Mouse (Mus musculus): Measurements from ENCODE around the gene Acbd3. TPM values are rescaled to one million over a fixed set of nuclear protein-coding genes. Genes with fewer than 3 reads are reported as not detected.

Gene Acbd3
- polyA plus RNA-seq, 1 experiment from 2014 or later, result 28.0 TPM

- Histone ChIP-seq H3K27ac (ENCODE audit: low read depth, low read length) (peak overlapping the region; percentile 20; the same call in 1 of the 2 replicates), H3K36me3 (ENCODE audit: control insufficient read depth, insufficient read depth, low read length) (no peaks in the 10 kb centered on the region), H3K27me3 (ENCODE audit: control insufficient read depth, insufficient read depth, low read length) (no peaks in the 10 kb centered on the region), H3K9ac (ENCODE audit: low read depth, low read length) (no peak overlapping the region), H3K9me3 (ENCODE audit: control insufficient read depth, low read length) (no peaks in the 10 kb centered on the region), H3K4me2 (replicated peaks; ENCODE audit: low read depth, low read length) (no peak overlapping the region), H3K4me3 (ENCODE audit: low read length) (no peak overlapping the region), H3K4me1 (ENCODE audit: control insufficient read depth, insufficient read depth, low read length) (peaks cover 14% of the 10 kb centered on the region)
- no peak for ATAC-seq (ENCODE audit: low FRiP score, low TSS enrichment)
- WGBS, result 65% methylated on average over 6 of the region's 6 CpGs
Measured at GRCm38 (mm10) chr1:180775849-180776493, 50.1 kb downstream of the Acbd3 start.

DNA sequence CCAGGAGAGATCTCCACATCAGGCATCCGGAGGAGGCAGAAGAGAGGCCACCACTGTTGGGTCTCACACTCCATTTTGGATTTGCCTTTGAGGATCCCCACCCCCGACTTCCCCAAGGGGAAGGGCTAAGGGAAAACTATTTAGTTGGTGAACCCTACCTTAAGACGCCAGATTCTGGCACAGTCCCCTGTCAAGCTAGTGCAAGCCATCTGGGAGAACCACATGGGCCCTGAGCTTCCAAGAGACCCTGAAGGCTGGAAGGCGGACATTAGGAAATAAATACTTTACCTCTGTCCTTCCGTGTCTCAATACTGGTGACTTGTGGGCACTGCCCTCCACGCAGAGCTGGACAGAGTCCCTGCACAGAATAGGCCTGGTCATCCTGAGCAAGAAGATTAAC, 50.7 kb downstream of the Acbd3 start:
- H3K36me3 ChIP-seq (ENCODE audit: control insufficient read depth, insufficient read depth, low read length), result no peaks in the 10 kb centered on the region
- H3K4me1 ChIP-seq (ENCODE audit: control insufficient read depth, insufficient read depth, low read length), result peaks cover 14% of the 10 kb centered on the region
- H3K4me2 ChIP-seq (replicated peaks; ENCODE audit: low read depth, low read length), result no peak overlapping the region
- no peak overlapping the region for H3K4me3 ChIP-seq (ENCODE audit: low read length)
- no peaks in the 10 kb centered on the region for H3K9me3 ChIP-seq (ENCODE audit: control insufficient read depth, low read length)
- no peak overlapping the region for H3K9ac ChIP-seq (ENCODE audit: low read depth, low read length)
- no peak for ATAC-seq (ENCODE audit: low FRiP score, low TSS enrichment)
- no peaks in the 10 kb centered on the region for H3K27me3 ChIP-seq (ENCODE audit: control insufficient read depth, insufficient read depth, low read length)
- peak overlapping the region; percentile 20; the same call in 1 of the 2 replicates for H3K27ac ChIP-seq (ENCODE audit: low read depth, low read length)
- WGBS, result 77% methylated on average over 6 of the region's 6 CpGs

DNA sequence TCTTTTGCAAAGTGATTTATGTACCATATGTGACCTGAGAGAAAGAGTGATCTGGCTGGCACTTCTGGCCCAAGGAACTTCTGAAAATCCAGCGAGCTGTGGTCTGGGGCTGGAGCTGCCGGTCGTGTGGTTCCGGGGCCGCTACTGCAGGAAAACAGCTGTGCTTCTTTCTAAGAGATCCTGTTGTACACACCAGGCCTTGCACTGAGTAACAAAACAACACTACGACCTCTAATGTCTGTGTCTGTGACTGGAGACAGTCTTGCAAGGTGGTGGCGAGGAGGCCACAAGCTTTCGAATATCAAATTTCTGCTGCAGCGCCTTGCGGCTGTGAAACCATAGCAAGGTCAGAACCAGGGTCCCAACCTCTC, 51.4 kb downstream of the Acbd3 start:
- no peak for ATAC-seq (ENCODE audit: low FRiP score, low TSS enrichment)
- WGBS, result under 1% methylated on average over 10 of the region's 10 CpGs
- H3K36me3 ChIP-seq (ENCODE audit: control insufficient read depth, insufficient read depth, low read length), result no peaks in the 10 kb centered on the region

GRCm38 (mm10) chr1:180777660-180778402, 52.0 kb downstream of the Acbd3 start:
- Histone ChIP-seq H3K9me3 (ENCODE audit: control insufficient read depth, low read length) (no peaks in the 10 kb centered on the region), H3K4me2 (replicated peaks; ENCODE audit: low read depth, low read length) (peak overlapping the region; percentile 90), H3K27ac (ENCODE audit: low read depth, low read length) (peak overlapping the region; percentile 96), H3K27me3 (ENCODE audit: control insufficient read depth, insufficient read depth, low read length) (no peaks in the 10 kb centered on the region), H3K9ac (ENCODE audit: low read depth, low read length) (peak overlapping the region; percentile 70), H3K36me3 (ENCODE audit: control insufficient read depth, insufficient read depth, low read length) (no peaks in the 10 kb centered on the region), H3K4me1 (ENCODE audit: control insufficient read depth, insufficient read depth, low read length) (peaks cover 11% of the 10 kb centered on the region), H3K4me3 (ENCODE audit: low read length) (peak overlapping the region; percentile 56)
- WGBS, result under 1% methylated on average over 55 of the region's 56 CpGs
- ATAC-seq (ENCODE audit: low FRiP score, low TSS enrichment), result peak; percentile 87

More for the DNA sequence above, 51.4 kb downstream of the Acbd3 start:
- Histone ChIP-seq H3K27me3 (ENCODE audit: control insufficient read depth, insufficient read depth, low read length) (no peaks in the 10 kb centered on the region), H3K9me3 (ENCODE audit: control insufficient read depth, low read length) (no peaks in the 10 kb centered on the region), H3K4me3 (ENCODE audit: low read length) (peak overlapping the region; percentile 56), H3K27ac (ENCODE audit: low read depth, low read length) (peak overlapping the region; percentile 96), H3K4me1 (ENCODE audit: control insufficient read depth, insufficient read depth, low read length) (peaks cover 10% of the 10 kb centered on the region), H3K4me2 (replicated peaks; ENCODE audit: low read depth, low read length) (peak overlapping the region; percentile 90), H3K9ac (ENCODE audit: low read depth, low read length) (peak overlapping the region; percentile 70; the same call in 1 of the 2 replicates)

- Histone ChIP-seq H3K36me3 (ENCODE audit: control insufficient read depth, insufficient read depth, low read length) (no peaks in the 10 kb centered on the region), H3K4me2 (replicated peaks; ENCODE audit: low read depth, low read length) (peak overlapping the region; percentile 90), H3K27ac (ENCODE audit: low read depth, low read length) (peak overlapping the region; percentile 96), H3K4me1 (ENCODE audit: control insufficient read depth, insufficient read depth, low read length) (peaks cover 16% of the 10 kb centered on the region), H3K9ac (ENCODE audit: low read depth, low read length) (peak overlapping the region; percentile 70), H3K4me3 (ENCODE audit: low read length) (peak overlapping the region; percentile 56), H3K27me3 (ENCODE audit: control insufficient read depth, insufficient read depth, low read length) (no peaks in the 10 kb centered on the region), H3K9me3 (ENCODE audit: control insufficient read depth, low read length) (no peaks in the 10 kb centered on the region)
- WGBS, result under 1% methylated on average over 13 of the region's 13 CpGs
- peak; percentile 45; the same call in 1 of the 2 replicates for ATAC-seq (ENCODE audit: low FRiP score, low TSS enrichment)
Measured at GRCm38 (mm10) chr1:180778403-180778754, 52.5 kb downstream of the Acbd3 start.

GRCm38 (mm10) chr1:180778941-180779340, 53.1 kb downstream of the Acbd3 start:
- no peak overlapping the region for H3K27ac ChIP-seq (ENCODE audit: low read depth, low read length)
- H3K9ac ChIP-seq (ENCODE audit: low read depth, low read length), result no peak overlapping the region
- no peaks in the 10 kb centered on the region for H3K27me3 ChIP-seq (ENCODE audit: control insufficient read depth, insufficient read depth, low read length)
- H3K9me3 ChIP-seq (ENCODE audit: control insufficient read depth, low read length), result no peaks in the 10 kb centered on the region
- H3K36me3 ChIP-seq (ENCODE audit: control insufficient read depth, insufficient read depth, low read length), result no peaks in the 10 kb centered on the region
- ATAC-seq (ENCODE audit: low FRiP score, low TSS enrichment), result no peak
- peaks cover 22% of the 10 kb centered on the region for H3K4me1 ChIP-seq (ENCODE audit: control insufficient read depth, insufficient read depth, low read length)
- peak overlapping the region; percentile 90 for H3K4me2 ChIP-seq (replicated peaks; ENCODE audit: low read depth, low read length)
- 88% methylated on average over 10 of the region's 10 CpGs for WGBS
- no peak overlapping the region for H3K4me3 ChIP-seq (ENCODE audit: low read length)

DNA sequence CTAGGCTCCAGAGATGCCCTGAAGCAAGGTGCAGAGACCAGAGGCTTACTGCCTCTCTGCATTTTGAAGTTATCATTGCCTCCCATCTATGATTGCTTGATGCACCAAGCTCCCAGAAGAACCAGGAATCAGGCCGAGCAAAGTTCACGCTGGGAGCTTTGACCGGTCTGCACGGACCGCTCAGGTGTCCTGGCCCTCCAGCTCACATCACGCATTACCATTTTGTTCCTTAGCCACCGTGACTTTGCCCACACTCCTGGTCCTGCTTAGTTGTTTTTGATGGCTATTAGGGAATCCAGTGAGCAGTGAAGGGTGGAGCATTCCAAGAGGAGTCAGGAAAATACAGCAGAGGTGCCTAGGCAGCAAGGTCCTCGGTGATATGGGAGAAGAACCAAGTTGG, 54.4 kb downstream of the Acbd3 start:
- 82% methylated on average over 8 of the region's 8 CpGs for WGBS
- Histone ChIP-seq H3K27ac (ENCODE audit: low read depth, low read length) (no peak overlapping the region), H3K9ac (ENCODE audit: low read depth, low read length) (no peak overlapping the region), H3K4me2 (replicated peaks; ENCODE audit: low read depth, low read length) (no peak overlapping the region), H3K4me3 (ENCODE audit: low read length) (no peak overlapping the region), H3K4me1 (ENCODE audit: control insufficient read depth, insufficient read depth, low read length) (peaks cover 22% of the 10 kb centered on the region), H3K36me3 (ENCODE audit: control insufficient read depth, insufficient read depth, low read length) (no peaks in the 10 kb centered on the region), H3K9me3 (ENCODE audit: control insufficient read depth, low read length) (no peaks in the 10 kb centered on the region), H3K27me3 (ENCODE audit: control insufficient read depth, insufficient read depth, low read length) (no peaks in the 10 kb centered on the region)
- ATAC-seq (ENCODE audit: low FRiP score, low TSS enrichment), result no peak

DNA sequence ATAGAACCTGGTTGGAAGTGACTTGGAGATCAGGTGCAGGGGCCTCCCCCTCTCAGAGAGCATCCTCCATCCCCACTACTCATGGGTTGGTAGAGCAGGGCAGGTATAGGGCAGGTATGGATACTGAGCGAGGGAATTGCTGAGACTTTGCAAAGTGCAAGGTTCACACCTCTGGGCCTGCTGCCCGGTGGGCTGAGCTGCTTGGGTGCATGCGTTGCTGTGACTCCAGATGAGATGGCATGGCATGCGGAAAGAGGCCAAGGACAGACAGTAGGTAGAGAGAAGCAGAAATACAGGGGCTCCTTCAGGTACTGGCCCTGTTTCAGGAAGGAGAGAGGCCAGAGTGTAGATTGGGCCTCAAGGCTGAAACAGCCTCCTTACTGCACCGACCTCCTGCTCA, 55.4 kb downstream of the Acbd3 start:
- peaks cover 16% of the 10 kb centered on the region for H3K4me1 ChIP-seq (ENCODE audit: control insufficient read depth, insufficient read depth, low read length)
- no peak overlapping the region for H3K9ac ChIP-seq (ENCODE audit: low read depth, low read length)
- no peak overlapping the region for H3K4me3 ChIP-seq (ENCODE audit: low read length)
- no peaks in the 10 kb centered on the region for H3K9me3 ChIP-seq (ENCODE audit: control insufficient read depth, low read length)
- WGBS, result 58% methylated on average over 5 of the region's 5 CpGs
- no peak for ATAC-seq (ENCODE audit: low FRiP score, low TSS enrichment)
- H3K27ac ChIP-seq (ENCODE audit: low read depth, low read length), result no peak overlapping the region
- no peak overlapping the region for H3K4me2 ChIP-seq (replicated peaks; ENCODE audit: low read depth, low read length)
- H3K27me3 ChIP-seq (ENCODE audit: control insufficient read depth, insufficient read depth, low read length), result no peaks in the 10 kb centered on the region
- no peaks in the 10 kb centered on the region for H3K36me3 ChIP-seq (ENCODE audit: control insufficient read depth, insufficient read depth, low read length)

Data from kidney, embryonic 14.5 days (tissue).